Mouse (Mus musculus): ENCODE results near the gene Trim26.
"Not testable (repeated sequence)": the region's sequence is repeated elsewhere in the genome, so short reads cannot be mapped to it uniquely, and the experiment has no call there.

Gene Trim26

GRCm38 (mm10) chr17:36851200-36851599, 14.3 kb downstream of the Trim26 start:
- no peak for DNase-seq (ENCODE audit: low read depth in 2 of 2, low spot score in 2 of 2)

GRCm38 (mm10) chr17:36851627-36852026, 14.7 kb downstream of the Trim26 start:
- DNase-seq (ENCODE audit: low read depth in 2 of 2, low spot score in 2 of 2): no peak

GRCm38 (mm10) chr17:36855484-36855883, 18.6 kb downstream of the Trim26 start:
- no peak for DNase-seq (ENCODE audit: low read depth in 2 of 2, low spot score in 2 of 2)

- DNase-seq (ENCODE audit: low read depth in 2 of 2, low spot score in 2 of 2): no peak
These were observed 19.3 kb downstream of the Trim26 start for GRCm38 (mm10) chr17:36856236-36856635.

GRCm38 (mm10) chr17:36858181-36858580, 21.2 kb downstream of the Trim26 start:
- DNase-seq (ENCODE audit: low read depth in 2 of 2, low spot score in 2 of 2): no peak

- no peak for DNase-seq (ENCODE audit: low read depth in 2 of 2, low spot score in 2 of 2)
These were observed 24.7 kb downstream of the Trim26 start for GRCm38 (mm10) chr17:36861680-36862079.

- no peak for DNase-seq (ENCODE audit: low read depth in 2 of 2, low spot score in 2 of 2)
These were observed 30.0 kb downstream of the Trim26 start, which contains the start of gene Trim15 for GRCm38 (mm10) chr17:36866719-36867527. Gene Trim15, minus strand, starts transcription at chr17:36867210.

GRCm38 (mm10) chr17:36868836-36869235, 31.9 kb downstream of the Trim26 start:
- no peak for DNase-seq (ENCODE audit: low read depth in 2 of 2, low spot score in 2 of 2)

GRCm38 (mm10) chr17:36869284-36869954, 32.5 kb downstream of the Trim26 start, which contains the start of gene Trim10:
Gene Trim10, plus strand, starts transcription at chr17:36869574.
- no peak for DNase-seq (ENCODE audit: low read depth in 2 of 2, low spot score in 2 of 2)

- DNase-seq (ENCODE audit: low read depth in 2 of 2, low spot score in 2 of 2): no peak
These were observed 33.2 kb downstream of the Trim26 start for GRCm38 (mm10) chr17:36869955-36870810.

GRCm38 (mm10) chr17:36874636-36875035, 37.7 kb downstream of the Trim26 start:
- no peak for DNase-seq (ENCODE audit: low read depth in 2 of 2, low spot score in 2 of 2)

GRCm38 (mm10) chr17:36883350-36883749, 46.4 kb downstream of the Trim26 start:
- DNase-seq (ENCODE audit: low read depth in 2 of 2, low spot score in 2 of 2): no peak

- DNase-seq (ENCODE audit: low read depth in 2 of 2, low spot score in 2 of 2): no peak
These were observed 48.3 kb downstream of the Trim26 start for GRCm38 (mm10) chr17:36885132-36885790.

- no peak for DNase-seq (ENCODE audit: low read depth in 2 of 2, low spot score in 2 of 2)
These were observed 53.4 kb downstream of the Trim26 start, which contains the start of gene Trim40 for GRCm38 (mm10) chr17:36890073-36890903. Gene Trim40, minus strand, starts transcription at chr17:36890123.

- not testable (repeated sequence) for DNase-seq (ENCODE audit: low read depth in 2 of 2, low spot score in 2 of 2)
These were observed 54.6 kb downstream of the Trim26 start for GRCm38 (mm10) chr17:36891496-36891895.

GRCm38 (mm10) chr17:36892362-36892761, 55.4 kb downstream of the Trim26 start:
- DNase-seq (ENCODE audit: low read depth in 2 of 2, low spot score in 2 of 2): peak in 1 of 2 experiments; percentile 10

GRCm38 (mm10) chr17:36893387-36893786, 56.5 kb downstream of the Trim26 start:
- DNase-seq (ENCODE audit: low read depth in 2 of 2, low spot score in 2 of 2): no peak

GRCm38 (mm10) chr17:36896583-36896982, 59.6 kb downstream of the Trim26 start:
- DNase-seq (ENCODE audit: low read depth in 2 of 2, low spot score in 2 of 2): no peak

- DNase-seq (ENCODE audit: low read depth in 2 of 2, low spot score in 2 of 2): no peak
These were observed 60.1 kb downstream of the Trim26 start for GRCm38 (mm10) chr17:36897065-36897464.

All from CD8-positive naive resting alpha-beta T cell, adult 2 months (primary cell).